Mouse (Mus musculus): ENCODE data around the gene Klhl30.
A peak's percentile ranks its signal among the peaks of the same experiment; 100 is the strongest.

The Klhl30 gene

DNA sequence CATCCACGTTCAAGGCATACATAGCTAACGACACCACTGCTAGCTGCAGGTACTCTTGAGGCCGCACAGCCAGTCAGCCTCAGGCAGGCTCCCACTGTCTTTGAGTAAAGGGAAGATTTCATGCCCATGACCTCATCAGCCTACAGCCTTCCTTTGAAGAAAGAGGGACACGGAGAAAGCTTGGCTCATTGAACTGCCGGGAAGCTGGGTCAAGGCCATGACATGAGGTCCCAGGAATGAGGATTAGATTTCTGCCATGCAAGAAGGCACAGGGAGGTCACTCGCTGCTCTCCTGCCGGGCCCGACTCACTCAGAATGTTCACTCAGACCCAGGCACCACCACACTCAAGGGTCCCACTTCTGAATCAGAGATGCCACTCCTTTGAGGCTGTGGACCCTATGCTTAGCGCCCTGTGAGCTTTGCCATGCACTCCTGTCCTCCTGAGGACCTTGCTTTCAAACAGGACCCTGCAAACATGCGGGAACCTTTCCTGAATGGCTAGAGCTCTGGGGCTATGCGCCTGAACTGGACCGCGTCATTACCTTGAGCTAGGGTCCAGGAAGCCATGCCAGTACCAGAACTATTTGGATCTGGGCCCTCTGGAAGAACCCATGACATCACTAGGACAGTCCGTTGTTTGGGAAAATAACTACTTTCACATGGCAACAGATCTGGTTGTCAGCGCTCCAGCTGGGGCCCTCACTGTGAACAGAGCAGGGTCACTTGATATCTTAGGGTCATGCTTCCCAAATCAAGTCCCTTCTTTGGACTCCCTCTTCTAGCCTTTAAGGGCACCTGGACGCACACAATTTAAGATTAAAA lies 14.2 kb downstream of the Klhl30 start:
- DNase-seq (ENCODE audit: low read depth) = no peak

- no peak for DNase-seq (ENCODE audit: low read depth)
Observed at GRCm38 (mm10) chr1:91365816-91366214, 15.0 kb downstream of the Klhl30 start.

GRCm38 (mm10) chr1:91366215-91367108 lies 15.6 kb downstream of the Klhl30 start, which contains the start of gene Erfe:
TSS of gene Erfe (plus strand) at chr1:91366430.
- DNase-seq (ENCODE audit: low read depth) = peak; percentile 57

DNA sequence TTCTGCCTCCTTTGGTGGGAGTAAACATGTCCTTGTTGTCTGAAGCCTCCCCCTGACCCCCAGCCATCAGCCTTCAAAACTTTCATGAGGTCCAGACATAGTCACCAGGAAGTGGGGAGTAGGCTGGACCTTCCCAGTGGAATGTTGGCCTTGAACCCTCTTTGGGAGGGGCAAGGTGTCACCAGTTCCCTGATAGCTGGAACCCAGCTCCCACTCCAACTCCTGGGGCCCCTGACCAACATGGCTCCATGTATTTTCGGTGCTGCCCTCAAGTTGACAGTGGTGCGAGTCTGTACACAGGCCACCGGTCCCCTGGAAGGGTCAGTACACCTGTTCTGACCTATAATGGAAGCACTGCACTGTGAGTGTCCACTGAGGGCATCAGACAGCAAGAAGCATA lies 16.5 kb downstream of the Klhl30 start:
- no peak for DNase-seq (ENCODE audit: low read depth)

DNA sequence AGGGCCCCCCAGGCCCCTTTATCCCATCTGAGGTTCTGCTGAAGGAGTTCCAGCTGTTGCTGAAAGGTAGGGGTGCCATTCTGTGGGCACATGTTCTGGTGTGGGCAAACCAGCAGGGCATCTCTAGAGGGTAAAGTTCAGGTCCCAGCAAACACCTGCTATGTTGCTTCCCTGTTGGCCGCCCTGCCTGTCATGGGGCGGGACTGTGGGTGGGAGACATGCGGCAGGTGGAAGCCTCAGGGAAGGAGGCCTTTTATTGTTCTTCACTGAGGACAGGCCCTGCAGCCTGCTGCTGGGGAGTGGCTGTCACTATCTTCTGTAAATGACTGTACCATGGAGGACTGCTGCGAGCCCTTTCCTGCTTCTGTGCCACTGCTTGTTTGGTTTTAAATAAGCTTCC lies 18.6 kb downstream of the Klhl30 start:
- no peak for DNase-seq (ENCODE audit: low read depth)

DNA sequence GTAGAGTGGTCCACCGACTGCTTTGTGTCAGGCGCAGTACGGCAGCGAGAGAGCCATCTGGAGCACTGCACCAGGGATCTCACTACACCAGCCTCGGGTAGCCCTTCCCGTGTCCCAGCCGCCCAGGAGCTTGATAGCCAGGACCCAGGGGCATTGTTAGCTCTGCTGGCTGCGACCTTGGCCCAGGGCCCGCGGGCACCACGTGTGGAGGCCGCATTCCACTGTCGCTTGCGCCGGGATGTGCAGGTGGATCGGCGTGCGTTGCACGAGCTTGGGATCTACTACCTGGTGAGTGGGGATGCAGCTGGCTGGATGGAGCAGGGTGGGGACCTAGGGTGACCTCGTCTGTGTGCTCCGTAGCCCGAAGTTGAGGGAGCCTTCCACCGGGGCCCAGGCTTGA lies 19.2 kb downstream of the Klhl30 start:
- no peak for DNase-seq (ENCODE audit: low read depth)

DNA sequence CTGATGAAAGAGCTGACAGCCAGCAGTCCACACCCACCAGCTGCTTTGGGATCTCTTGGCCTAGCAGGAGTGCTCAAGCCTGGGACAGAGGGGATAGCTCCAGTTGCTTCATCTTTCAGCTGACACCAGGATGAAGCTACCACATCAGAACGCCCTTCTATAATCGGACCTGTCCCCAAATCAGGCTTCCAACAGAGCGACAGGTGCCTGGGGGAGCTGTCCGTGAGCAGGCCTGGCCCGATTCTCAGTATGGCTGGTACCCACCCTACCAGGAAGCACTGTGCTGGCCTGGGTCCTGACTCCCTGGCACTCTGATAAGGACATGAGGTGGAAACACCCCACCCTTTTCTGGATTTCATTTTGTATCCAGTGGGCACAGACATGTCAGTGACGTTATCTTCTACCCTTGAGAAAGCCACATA lies 22.6 kb downstream of the Klhl30 start:
- DNase-seq (ENCODE audit: low read depth) = peak; percentile 34

- DNase-seq (ENCODE audit: low read depth) = peak; percentile 79
Observed at GRCm38 (mm10) chr1:91380453-91381090, 29.8 kb downstream of the Klhl30 start.

DNA sequence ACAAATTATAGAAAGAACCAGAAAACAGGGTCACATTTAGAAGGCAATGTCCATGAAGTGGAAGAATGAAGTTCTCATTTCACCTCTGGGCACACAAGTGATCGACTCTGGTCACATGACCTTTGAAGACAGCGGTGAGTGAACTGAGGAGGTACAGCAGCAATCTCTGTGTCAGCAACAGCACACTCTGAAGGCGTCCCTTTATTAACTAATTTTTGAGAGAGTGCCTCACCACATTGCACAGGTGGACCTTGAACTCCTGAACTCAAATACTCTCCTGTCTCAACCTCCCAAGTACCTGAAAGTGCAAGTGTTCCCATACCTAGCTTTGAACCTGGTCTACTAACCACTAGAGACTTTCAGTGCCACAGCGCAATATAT lies 30.3 kb downstream of the Klhl30 start:
- DNase-seq (ENCODE audit: low read depth) = no peak

- no peak for DNase-seq (ENCODE audit: low read depth)
Observed at GRCm38 (mm10) chr1:91390369-91390768, 39.6 kb downstream of the Klhl30 start.

- no peak for DNase-seq (ENCODE audit: low read depth)
Observed at GRCm38 (mm10) chr1:91397927-91398259, 47.1 kb downstream of the Klhl30 start.

DNA sequence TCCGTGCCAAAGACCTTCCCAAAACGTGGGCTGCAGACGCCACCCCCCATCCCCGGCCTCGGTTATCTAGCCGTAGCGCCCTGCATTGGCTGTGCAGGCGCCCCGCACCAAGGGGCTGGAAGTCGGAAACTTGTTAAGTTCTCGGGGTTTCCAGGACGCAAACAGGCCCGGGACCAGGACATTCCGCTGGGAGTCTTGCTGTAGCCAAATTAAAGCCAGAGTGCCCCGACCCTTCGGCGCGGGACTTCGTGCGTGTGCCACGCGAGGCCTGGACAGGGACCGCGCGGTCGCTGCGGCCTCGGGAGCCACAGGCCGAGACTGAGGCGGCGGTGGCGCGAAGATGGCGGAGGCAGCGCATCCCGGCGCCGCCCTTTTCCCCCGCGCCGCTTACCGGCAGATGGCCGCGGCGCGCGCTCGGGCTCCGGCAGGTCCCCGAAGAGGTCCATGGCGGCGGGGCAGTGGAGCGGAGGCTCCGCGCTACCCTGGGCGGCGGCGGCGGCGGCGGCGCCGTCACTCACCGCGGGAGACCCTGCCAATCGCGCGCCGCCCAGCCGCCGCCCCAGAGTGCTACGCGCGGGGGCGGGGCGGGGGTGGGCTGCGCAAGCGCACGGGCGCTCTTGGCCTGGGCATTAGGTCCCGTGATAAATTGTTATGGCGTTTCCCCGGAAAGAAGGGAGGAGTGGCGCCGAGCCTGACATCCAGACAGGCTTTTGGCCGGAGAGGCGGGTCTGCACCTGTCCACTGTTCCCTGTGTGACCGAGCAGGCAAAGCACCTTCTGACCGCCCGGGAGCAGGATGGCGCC lies 47.6 kb downstream of the Klhl30 start, which contains the start of gene Ilkap:
Ilkap (minus strand) TSS at position 556 of the 803 bp plus-strand sequence.
- DNase-seq (ENCODE audit: low read depth) = peak; percentile 73

DNA sequence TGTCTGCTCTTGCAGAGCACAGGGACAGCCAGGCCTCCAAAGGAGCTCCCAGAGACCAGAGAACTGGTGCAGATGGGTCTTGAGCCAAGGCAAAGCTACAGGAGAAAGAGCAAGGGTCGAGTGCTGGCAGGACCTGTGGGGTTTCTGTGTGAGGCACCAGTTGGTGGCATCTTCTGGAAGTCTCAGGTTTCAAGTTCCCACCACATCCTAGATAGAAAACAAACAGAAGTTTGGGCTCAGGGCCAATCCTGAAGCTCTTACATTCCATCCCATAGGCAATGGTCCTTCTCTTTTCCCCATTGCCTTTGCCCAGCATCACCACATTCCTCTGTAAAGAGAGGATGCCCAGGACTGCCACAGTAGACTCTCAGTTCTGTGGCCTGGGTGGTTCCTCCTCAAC lies 54.2 kb downstream of the Klhl30 start:
- DNase-seq (ENCODE audit: low read depth) = no peak

- DNase-seq (ENCODE audit: low read depth) = no peak
Observed at GRCm38 (mm10) chr1:91405406-91406169, 54.8 kb downstream of the Klhl30 start.

- DNase-seq (ENCODE audit: low read depth) = no peak
Observed at GRCm38 (mm10) chr1:91407819-91408218, 57.0 kb downstream of the Klhl30 start.

GRCm38 (mm10) chr1:91411631-91412285 lies 60.9 kb downstream of the Klhl30 start:
- DNase-seq (ENCODE audit: low read depth) = no peak

Data from c-Kit-positive CD71-negative TER-119-negative erythroid progenitor cells, embryonic 14.5 days (primary cell).